Mouse (Mus musculus) kidney, postnatal 0 days (tissue): Measurements from ENCODE around the gene Gdf7. TPM values are rescaled to one million over a fixed set of nuclear protein-coding genes. Genes with fewer than 3 reads are reported as not detected.

Experiments
- ATAC-seq: fragments of 200-750 bp; cut with Nextera tagmentation; replicated peaks from 2 replicates; pipeline ENCODE4 v1.8.0; 2017; ENCODE audit warnings: low read depth, moderate number of reproducible peaks, moderate TSS enrichment, moderate library complexity; ENCODE audit not compliant: low FRiP score
- DNase-seq: peaks from one replicate; pipeline ENCODE4 v3.0.0-alpha.2; 2016; ENCODE audit warnings: low spot score
- H3K27ac ChIP-seq: fragments of 300-500 bp; sonication (generic); 2 replicates; pipeline ENCODE4 v1.5.1; 2014; ENCODE audit warnings: mild to moderate bottlenecking
- H3K27me3 ChIP-seq: fragments of 300-500 bp; sonication (generic); 2 replicates; pipeline ENCODE4 v1.6.1; 2014; ENCODE audit warnings: low read length, mixed read lengths; ENCODE audit not compliant: insufficient read depth
- H3K36me3 ChIP-seq: fragments of 300-500 bp; sonication (generic); 2 replicates; pipeline ENCODE4 v1.6.1; 2014; ENCODE audit warnings: low read length, mixed read lengths; ENCODE audit not compliant: insufficient read depth
- H3K4me1 ChIP-seq: fragments of 300-500 bp; sonication (generic); replicated peaks from 2 replicates; pipeline ENCODE4 v1.6.1; 2014; ENCODE audit warnings: antibody characterized with exemption, low read length, mixed read lengths; ENCODE audit not compliant: insufficient read depth
- H3K4me2 ChIP-seq: fragments of 300-500 bp; sonication (generic); 2 replicates; pipeline ENCODE4 v1.6.1; 2014; ENCODE audit warnings: mild to moderate bottlenecking, low read length, moderate library complexity, mixed read lengths
- H3K4me3 ChIP-seq: fragments of 300-500 bp; sonication (generic); replicated peaks from 2 replicates; pipeline ENCODE4 v1.5.1; 2014; ENCODE audit warnings: low read depth, low read length
- H3K9ac ChIP-seq: fragments of 300-500 bp; sonication (generic); 2 replicates; pipeline ENCODE4 v1.6.1; 2014; ENCODE audit warnings: low read depth, low read length
- H3K9me3 ChIP-seq: fragments of 300-500 bp; sonication (generic); replicated peaks from 2 replicates; pipeline ENCODE4 v1.6.1; 2016; ENCODE audit warnings: low read length, inconsistent platforms, mixed read lengths
- CTCF ChIP-seq: IDR thresholded peaks from 2 replicates; pipeline ENCODE4 v1.5.1; 2016; ENCODE audit warnings: antibody characterized with exemption, low read depth, mild to moderate bottlenecking, moderate library complexity
- WGBS: fragments of 180-500 bp; shearing (Covaris S2); extraction: QIAGEN DNeasy Blood & Tissue Kit; methylation state at CpG from one replicate; pipeline ENCODE4 v1.1.7; 2014; 5-methylcytosine and 5-hydroxymethylcytosine counted together
- polyA plus RNA-seq: library from polyadenylated mRNA; unstranded; fragments of >200 nt; fragmentation: Nextera tagmentation; extraction: Ambion mirVana; gene quantifications from 2 replicates; pipeline ENCODE4 v1.2.1, GENCODE M21; 2015

The Gdf7 gene
- polyA plus RNA-seq, 1 experiment from 2014 or later, result 3.1 TPM

- ATAC-seq (peak; percentile 26; the same call in 1 of the 2 replicates), DNase-seq (peak; percentile 67)
- Histone ChIP-seq H3K9ac (no peak overlapping the region), H3K27me3 (no peaks in the 10 kb centered on the region), H3K4me3 (no peak overlapping the region), H3K27ac (peak overlapping the region; percentile 84), H3K36me3 (0 out of 2 replicates have a peak, but pooled peaks cover 6% of the 10 kb centered on the region), H3K4me2 (no peak overlapping the region), H3K4me1 (peaks cover 8% of the 10 kb centered on the region), H3K9me3 (no peaks in the 10 kb centered on the region)
- TF ChIP-seq CTCF, result no peak
- WGBS, result 29% methylated on average over 9 of the region's 9 CpGs
Measured at GRCm38 (mm10) chr12:8344897-8345296, 43.1 kb upstream of the Gdf7 start.

GRCm38 (mm10) chr12:8343381-8343780, 41.6 kb upstream of the Gdf7 start:
- H3K27ac ChIP-seq, result no peak overlapping the region
- no peak overlapping the region for H3K4me2 ChIP-seq
- H3K9me3 ChIP-seq, result no peaks in the 10 kb centered on the region
- no peaks in the 10 kb centered on the region for H3K27me3 ChIP-seq
- H3K36me3 ChIP-seq, result 0 out of 2 replicates have a peak, but pooled peaks cover 10% of the 10 kb centered on the region
- ATAC-seq, result no peak
- 98% methylated on average over 3 of the region's 3 CpGs for WGBS
- H3K4me1 ChIP-seq, result peaks cover 5% of the 10 kb centered on the region; the same call in 1 of the 2 replicates
- no peak overlapping the region for H3K9ac ChIP-seq
- TF ChIP-seq CTCF, result no peak
- DNase-seq, result no peak
- H3K4me3 ChIP-seq, result no peak overlapping the region

- Histone ChIP-seq H3K9ac (no peak overlapping the region), H3K36me3 (0 out of 2 replicates have a peak, but pooled peaks cover 20% of the 10 kb centered on the region), H3K27ac (no peak overlapping the region), H3K4me3 (no peak overlapping the region), H3K4me2 (no peak overlapping the region), H3K9me3 (no peaks in the 10 kb centered on the region), H3K27me3 (no peaks in the 10 kb centered on the region), H3K4me1 (peaks cover 5% of the 10 kb centered on the region; the same call in 1 of the 2 replicates)
- 83% methylated on average over 6 of the region's 6 CpGs for WGBS
- ATAC-seq (no peak), DNase-seq (no peak)
- no peak for TF ChIP-seq CTCF
Measured at GRCm38 (mm10) chr12:8341008-8341407, 39.3 kb upstream of the Gdf7 start.

GRCm38 (mm10) chr12:8339591-8340319, 38.0 kb upstream of the Gdf7 start:
- no peaks in the 10 kb centered on the region for H3K9me3 ChIP-seq
- no peak for DNase-seq
- 0 out of 2 replicates have a peak, but pooled peaks cover 24% of the 10 kb centered on the region for H3K36me3 ChIP-seq
- H3K4me2 ChIP-seq, result no peak overlapping the region
- peaks cover 7% of the 10 kb centered on the region; the same call in 1 of the 2 replicates for H3K4me1 ChIP-seq
- no peaks in the 10 kb centered on the region for H3K27me3 ChIP-seq
- no peak for TF ChIP-seq CTCF
- ATAC-seq, result no peak
- 48% methylated on average over 13 of the region's 13 CpGs for WGBS
- H3K9ac ChIP-seq, result no peak overlapping the region
- no peak overlapping the region for H3K4me3 ChIP-seq
- H3K27ac ChIP-seq, result no peak overlapping the region

- ATAC-seq (no peak), DNase-seq (no peak)
- no peak overlapping the region for H3K4me3 ChIP-seq
- TF ChIP-seq CTCF, result no peak
- H3K36me3 ChIP-seq, result 0 out of 2 replicates have a peak, but pooled peaks cover 24% of the 10 kb centered on the region
- H3K9me3 ChIP-seq, result no peaks in the 10 kb centered on the region
- no peak overlapping the region for H3K27ac ChIP-seq
- H3K4me2 ChIP-seq, result no peak overlapping the region
- 84% methylated on average over 8 of the region's 8 CpGs for WGBS
- no peak overlapping the region for H3K9ac ChIP-seq
- H3K4me1 ChIP-seq, result 0 out of 2 replicates have a peak, but pooled peaks cover 10% of the 10 kb centered on the region
- H3K27me3 ChIP-seq, result no peaks in the 10 kb centered on the region
Measured at GRCm38 (mm10) chr12:8338918-8339317, 37.2 kb upstream of the Gdf7 start.

GRCm38 (mm10) chr12:8338491-8338890, 36.7 kb upstream of the Gdf7 start:
- no peak overlapping the region for H3K4me2 ChIP-seq
- no peaks in the 10 kb centered on the region for H3K27me3 ChIP-seq
- H3K9me3 ChIP-seq, result no peaks in the 10 kb centered on the region
- 0 out of 2 replicates have a peak, but pooled peaks cover 10% of the 10 kb centered on the region for H3K4me1 ChIP-seq
- ATAC-seq (no peak), DNase-seq (no peak)
- 0 out of 2 replicates have a peak, but pooled peaks cover 24% of the 10 kb centered on the region for H3K36me3 ChIP-seq
- H3K9ac ChIP-seq, result no peak overlapping the region
- no peak overlapping the region for H3K4me3 ChIP-seq
- no peak for TF ChIP-seq CTCF
- no peak overlapping the region for H3K27ac ChIP-seq
- 58% methylated on average over 4 of the region's 4 CpGs for WGBS
